ENCODE assay signal across 25 mouse cellular contexts in the genomic region with DNA sequence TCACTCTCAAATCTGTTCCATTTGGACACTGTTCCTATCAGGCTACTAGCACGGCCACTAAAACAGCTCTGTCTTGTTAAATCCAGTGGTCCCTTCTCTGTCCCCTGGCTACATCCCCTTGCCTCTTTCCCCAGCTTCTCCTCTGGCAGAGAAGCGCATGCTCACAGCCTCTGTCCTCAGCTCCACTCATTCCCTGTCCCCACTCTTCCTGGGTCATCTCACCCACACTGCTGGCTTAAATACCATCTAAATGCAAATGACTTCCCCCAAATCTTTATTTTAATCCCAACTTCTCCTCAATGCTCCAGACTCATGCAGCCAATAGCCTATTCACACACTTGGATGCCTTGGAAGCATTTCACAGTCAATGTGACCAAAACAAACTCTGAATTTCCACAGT.
"Had no signal": no experiment of that assay in that cellular context is flagged by ENCODE, and none has a peak within 500 bp of the region (broad histone marks: within the 10 kb centered on the region; RNA-seq: fewer than 3 reads in every experiment).

No protein-coding gene starts in this region.

- H3K27me3 ChIP-seq: hindbrain, embryonic 12.5 days; intestine, embryonic 15.5 days; limb, embryonic 12.5 days; liver, embryonic 13.5 days had no signal

- ATAC-seq: forebrain, embryonic 16.5 days; hindbrain, embryonic 16.5 days; inflammation-experienced regulatory T-cells, adult 6 months; intestine, embryonic 15.5 days; intestine, postnatal 0 days had no signal

- H3K4me2 ChIP-seq: heart, embryonic 11.5 days; hindbrain, embryonic 12.5 days; hindbrain, embryonic 14.5 days; intestine, embryonic 15.5 days; limb, embryonic 12.5 days; liver, embryonic 11.5 days; liver, embryonic 13.5 days had no signal

- H3K4me1 ChIP-seq: hindbrain, embryonic 10.5 days; hindbrain, embryonic 12.5 days; intestine, embryonic 15.5 days; limb, embryonic 10.5 days; limb, embryonic 12.5 days; liver, embryonic 13.5 days had no signal

- DNase-seq: gastrocnemius, adult 2 months; gastrocnemius, postnatal 10 days; gastrocnemius, postnatal 25 days; heart, postnatal 10 days; heart, postnatal 4 days; kidney, adult 18-20 months; kidney, adult 8-10 months; kidney, postnatal 10 days; kidney, postnatal 25 days; kidney, postnatal 4 days; layer of hippocampus, adult 9-11 months; liver; liver, embryonic 13.5 days had no signal

- H3K36me3 ChIP-seq: hindbrain, embryonic 10.5 days; hindbrain, embryonic 12.5 days; intestine, embryonic 15.5 days; limb, embryonic 10.5 days; limb, embryonic 12.5 days; liver, embryonic 13.5 days had no signal

- H3K9ac ChIP-seq: hindbrain, embryonic 12.5 days; hindbrain, embryonic 14.5 days; intestine, embryonic 15.5 days; limb, embryonic 12.5 days; liver, embryonic 13.5 days had no signal

- H3K4me3 ChIP-seq: gastrocnemius, adult 2 months; hindbrain, embryonic 10.5 days; hindbrain, embryonic 12.5 days; intestine, embryonic 15.5 days; limb, embryonic 10.5 days; limb, embryonic 12.5 days; liver, embryonic 13.5 days had no signal

- H3K9me3 ChIP-seq: hindbrain, embryonic 10.5 days; hindbrain, embryonic 12.5 days; intestine, embryonic 15.5 days; limb, embryonic 10.5 days; limb, embryonic 12.5 days had no signal

- H3K27ac ChIP-seq: gastrocnemius, adult 2 months; hindbrain, embryonic 10.5 days; hindbrain, embryonic 12.5 days; hindbrain, embryonic 14.5 days; intestine, embryonic 15.5 days; limb, embryonic 10.5 days; limb, embryonic 12.5 days; liver, embryonic 13.5 days had no signal
